28 mouse cellular contexts compared by ENCODE assay signal in genomic region chr14:95726082-95726481, GRCm38 (mm10).
DNase-seq lines count a peak whose midpoint lies in the region; ATAC-seq and TF ChIP-seq lines count a peak whose summit lies in the region.
"Had no signal": no experiment of that assay in that cellular context is flagged by ENCODE, and none has a peak within 500 bp of the region (broad histone marks: within the 10 kb centered on the region; RNA-seq: fewer than 3 reads in every experiment).

No protein-coding gene starts in this region.

- H3K36me3 ChIP-seq in midbrain, embryonic 11.5 days (ENCODE audit: control insufficient read depth, insufficient read depth, low read length), result no peaks in the 10 kb centered on the region
- H3K36me3 ChIP-seq in midbrain, postnatal 0 days (ENCODE audit: insufficient read depth, low read length), result no peaks in the 10 kb centered on the region
- H3K36me3 ChIP-seq in midbrain, embryonic 14.5 days (ENCODE audit: control insufficient read depth, insufficient read depth, low read length), result no peaks in the 10 kb centered on the region
- H3K36me3 ChIP-seq in midbrain, embryonic 16.5 days (ENCODE audit: control insufficient read depth, insufficient read depth, low read length), result no peaks in the 10 kb centered on the region
- H3K36me3 ChIP-seq: embryonic facial prominence, embryonic 13.5 days; embryonic facial prominence, embryonic 15.5 days; forebrain, embryonic 10.5 days; forebrain, embryonic 12.5 days; G1E had no signal

- no peak overlapping the region for H3K27ac ChIP-seq in midbrain, embryonic 11.5 days (ENCODE audit: low read depth, low read length)
- H3K27ac ChIP-seq in midbrain, postnatal 0 days (ENCODE audit: low read depth, low read length), result no peak overlapping the region
- no peak overlapping the region for H3K27ac ChIP-seq in midbrain, embryonic 14.5 days (replicated peaks; ENCODE audit: low read depth, low read length)
- no peak overlapping the region for H3K27ac ChIP-seq in midbrain, embryonic 16.5 days (ENCODE audit: low read length)
- H3K27ac ChIP-seq: embryonic facial prominence, embryonic 13.5 days; embryonic facial prominence, embryonic 15.5 days; forebrain, embryonic 10.5 days; forebrain, embryonic 12.5 days had no signal

- H3K4me3 ChIP-seq in midbrain, embryonic 11.5 days (ENCODE audit: low read depth, low read length), result no peak overlapping the region
- no peak overlapping the region for H3K4me3 ChIP-seq in midbrain, postnatal 0 days (ENCODE audit: low read depth, low read length)
- H3K4me3 ChIP-seq in midbrain, embryonic 14.5 days (replicated peaks; ENCODE audit: low read depth, low read length), result no peak overlapping the region
- no peak overlapping the region for H3K4me3 ChIP-seq in midbrain, embryonic 16.5 days (ENCODE audit: low read depth, low read length)
- H3K4me3 ChIP-seq: embryonic facial prominence, embryonic 13.5 days; embryonic facial prominence, embryonic 15.5 days; erythroblast, embryonic 14.5 days; forebrain, embryonic 10.5 days; forebrain, embryonic 12.5 days had no signal

- no peaks in the 10 kb centered on the region for H3K27me3 ChIP-seq in midbrain, embryonic 11.5 days (ENCODE audit: control insufficient read depth, insufficient read depth, low read length)
- H3K27me3 ChIP-seq in midbrain, postnatal 0 days (ENCODE audit: insufficient read depth, low read length), result no peaks in the 10 kb centered on the region
- H3K27me3 ChIP-seq in midbrain, embryonic 14.5 days (ENCODE audit: control insufficient read depth, insufficient read depth, low read length), result no peaks in the 10 kb centered on the region
- no peaks in the 10 kb centered on the region for H3K27me3 ChIP-seq in midbrain, embryonic 16.5 days (ENCODE audit: control insufficient read depth, insufficient read depth, low read depth, low read length)
- H3K27me3 ChIP-seq: CH12.LX; embryonic facial prominence, embryonic 13.5 days; embryonic facial prominence, embryonic 15.5 days; forebrain, embryonic 12.5 days; Patski had no signal

- no peak overlapping the region for H3K4me2 ChIP-seq in midbrain, embryonic 11.5 days
- no peak overlapping the region for H3K4me2 ChIP-seq in midbrain, postnatal 0 days (ENCODE audit: low read depth, low read length, poor library complexity, severe bottlenecking)
- no peak overlapping the region for H3K4me2 ChIP-seq in midbrain, embryonic 14.5 days (ENCODE audit: low read length)
- H3K4me2 ChIP-seq in midbrain, embryonic 16.5 days (ENCODE audit: low read length), result no peak overlapping the region
- H3K4me2 ChIP-seq: embryonic facial prominence, embryonic 13.5 days; embryonic facial prominence, embryonic 15.5 days; forebrain, embryonic 12.5 days had no signal

- no peaks in the 10 kb centered on the region for H3K4me1 ChIP-seq in midbrain, embryonic 11.5 days (ENCODE audit: control insufficient read depth, insufficient read depth, low read length)
- no peaks in the 10 kb centered on the region for H3K4me1 ChIP-seq in midbrain, postnatal 0 days (ENCODE audit: insufficient read depth, low read length)
- no peaks in the 10 kb centered on the region for H3K4me1 ChIP-seq in midbrain, embryonic 14.5 days (ENCODE audit: control insufficient read depth, insufficient read depth, low read length)
- no peaks in the 10 kb centered on the region for H3K4me1 ChIP-seq in midbrain, embryonic 16.5 days (ENCODE audit: control insufficient read depth, insufficient read depth, low read length)
- H3K4me1 ChIP-seq: embryonic facial prominence, embryonic 13.5 days; embryonic facial prominence, embryonic 15.5 days; forebrain, embryonic 10.5 days; forebrain, embryonic 12.5 days had no signal

- no peaks in the 10 kb centered on the region for H3K9me3 ChIP-seq in midbrain, embryonic 11.5 days (ENCODE audit: control insufficient read depth, low read length)
- no peaks in the 10 kb centered on the region for H3K9me3 ChIP-seq in midbrain, postnatal 0 days (ENCODE audit: low read length)
- H3K9me3 ChIP-seq in midbrain, embryonic 14.5 days (ENCODE audit: control insufficient read depth, low read length), result no peaks in the 10 kb centered on the region
- H3K9me3 ChIP-seq in midbrain, embryonic 16.5 days (replicated peaks; ENCODE audit: control insufficient read depth, low read length, poor library complexity, severe bottlenecking), result no peaks in the 10 kb centered on the region
- H3K9me3 ChIP-seq: embryonic facial prominence, embryonic 13.5 days; embryonic facial prominence, embryonic 15.5 days; forebrain, embryonic 10.5 days; forebrain, embryonic 12.5 days had no signal

- ATAC-seq in midbrain, embryonic 11.5 days (ENCODE audit: low FRiP score), result 0 out of 2 replicates have a peak, but pooled peaks have one; percentile 46
- ATAC-seq in midbrain, postnatal 0 days (ENCODE audit: low FRiP score), result no peak
- no peak for ATAC-seq in midbrain, embryonic 14.5 days (ENCODE audit: low FRiP score, low TSS enrichment)
- ATAC-seq in midbrain, embryonic 16.5 days, result no peak
- ATAC-seq: activated CD4-positive, CD25-positive, alpha-beta regulatory T cell, adult 4 months; CD4-positive, CD25-positive, alpha-beta regulatory T cell, adult 4 months; forebrain, embryonic 14.5 days; forebrain, embryonic 16.5 days; Patski had no signal

- H3K9ac ChIP-seq in midbrain, embryonic 11.5 days (ENCODE audit: low read length), result no peak overlapping the region
- H3K9ac ChIP-seq in midbrain, postnatal 0 days (replicated peaks; ENCODE audit: low read length, poor library complexity, severe bottlenecking), result no peak overlapping the region
- H3K9ac ChIP-seq in midbrain, embryonic 14.5 days (replicated peaks; ENCODE audit: low read length), result no peak overlapping the region
- H3K9ac ChIP-seq in midbrain, embryonic 16.5 days (ENCODE audit: low read depth, low read length), result no peak overlapping the region
- H3K9ac ChIP-seq: embryonic facial prominence, embryonic 13.5 days; embryonic facial prominence, embryonic 15.5 days; forebrain, embryonic 12.5 days had no signal

- TF ChIP-seq CTCF in midbrain, postnatal 0 days (IDR thresholded peaks at IDR 0.05), result no peak
- TF ChIP-seq CTCF in brain, embryonic 14.5 days (IDR thresholded peaks at IDR 0.05; ENCODE audit: borderline replicate concordance, extremely low read depth, insufficient read depth, insufficient read length), result no peak

- no peak for TF ChIP-seq POLR2A in brain, embryonic 14.5 days (IDR thresholded peaks at IDR 0.05; ENCODE audit: borderline replicate concordance, extremely low read depth, insufficient read depth, insufficient read length, poor library complexity, severe bottlenecking)

- no peak for DNase-seq in midbrain, embryonic 11.5 days (ENCODE audit: low spot score, missing footprints)
- no peak for DNase-seq in midbrain, postnatal 0 days (ENCODE audit: low spot score)
- peak; percentile 38 for DNase-seq in midbrain, embryonic 14.5 days
- DNase-seq in brain, embryonic 14.5 days (ENCODE audit: low read depth), result peak; percentile 42
- DNase-seq: adrenal gland, adult 8-10 months; adrenal gland, postnatal 14 days; adrenal gland, postnatal 36 days; B cell, adult 2 months; cerebellum, adult 11 months; cerebellum, adult 18-20 months; cerebellum, adult 8-10 months; cerebellum, adult 9-11 months; cerebellum, postnatal 14 days; cerebellum, postnatal 36 days; embryo, embryonic 11 days had no signal

Comparison
In these comparisons a context has a peak if more than half of its experiments do, and no peak if none do; other contexts are left out.
1. DNase-seq: peak in midbrain, embryonic 14.5 days (single experiment) and brain, embryonic 14.5 days (single experiment); none in midbrain, embryonic 11.5 days (single experiment) and midbrain, postnatal 0 days (single experiment).